Mouse (Mus musculus) bone marrow macrophage, adult 2 months (primary cell): ENCODE data around the gene Sult1e1. TPM values are rescaled to one million over a fixed set of nuclear protein-coding genes. Genes with fewer than 3 reads are reported as not detected.

ENCODE experiments used
- H3K27ac ChIP-seq: 2 replicates; pipeline ENCODE4 v1.5.1; 2012; ENCODE audit warnings: low read depth, low read length; ENCODE audit not compliant: insufficient read depth
- H3K4me1 ChIP-seq: 2 replicates; pipeline ENCODE4 v1.6.1; 2012; ENCODE audit warnings: low read length; ENCODE audit not compliant: control insufficient read depth, insufficient read depth
- H3K4me3 ChIP-seq: 2 replicates; pipeline ENCODE4 v1.5.1; 2012; ENCODE audit warnings: mild to moderate bottlenecking, low read length, moderate library complexity; ENCODE audit not compliant: insufficient read depth
- CTCF ChIP-seq: IDR thresholded peaks from 2 replicates; pipeline ENCODE4 v1.5.1; 2012; ENCODE audit warnings: low read depth, mild to moderate bottlenecking, low read length, moderate library complexity
- POLR2A ChIP-seq: IDR thresholded peaks from 2 replicates; pipeline ENCODE4 v1.6.1; 2012; ENCODE audit warnings: mild to moderate bottlenecking, low read depth, low read length, borderline replicate concordance
- polyA plus RNA-seq: library from polyadenylated mRNA; stranded (reverse); fragments of >200 nt; gene quantifications from 2 replicates; pipeline ENCODE4 v1.2.4, GENCODE M21; 2012; ENCODE audit not compliant: missing spikeins, insufficient read depth, insufficient read length

Sult1e1 gene
- polyA plus RNA-seq, 1 experiment, result not detected

DNA sequence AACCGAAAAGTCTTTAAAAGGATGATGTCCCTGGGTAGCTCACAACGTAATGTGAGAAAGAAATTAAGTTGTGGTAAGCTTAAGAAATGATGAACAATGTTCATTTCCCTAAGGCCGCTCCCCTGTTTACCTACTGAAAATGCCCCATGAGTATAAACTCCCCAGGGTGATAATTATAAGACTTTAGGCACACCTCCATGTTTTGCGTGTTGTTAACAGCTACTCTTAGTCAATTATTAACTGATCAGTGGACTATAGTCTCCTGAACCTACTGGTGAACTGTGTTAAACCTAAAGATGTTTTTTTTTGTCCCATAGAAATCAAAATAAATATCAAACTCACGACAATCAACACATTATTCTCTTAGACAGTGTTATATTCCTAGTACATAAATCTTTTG lies 22.5 kb downstream of the Sult1e1 start, which contains the start of gene Sult1d1:
Gene Sult1d1, minus strand, starts transcription at position 183 of the 400 bp plus-strand sequence.
- TF ChIP-seq POLR2A (no peak), CTCF (no peak)
- no peak within 1 kb of the TSS for H3K4me3 ChIP-seq
- no peaks in the 10 kb centered on the region for H3K4me1 ChIP-seq
- H3K27ac ChIP-seq, result no peak within 1 kb of the TSS

DNA sequence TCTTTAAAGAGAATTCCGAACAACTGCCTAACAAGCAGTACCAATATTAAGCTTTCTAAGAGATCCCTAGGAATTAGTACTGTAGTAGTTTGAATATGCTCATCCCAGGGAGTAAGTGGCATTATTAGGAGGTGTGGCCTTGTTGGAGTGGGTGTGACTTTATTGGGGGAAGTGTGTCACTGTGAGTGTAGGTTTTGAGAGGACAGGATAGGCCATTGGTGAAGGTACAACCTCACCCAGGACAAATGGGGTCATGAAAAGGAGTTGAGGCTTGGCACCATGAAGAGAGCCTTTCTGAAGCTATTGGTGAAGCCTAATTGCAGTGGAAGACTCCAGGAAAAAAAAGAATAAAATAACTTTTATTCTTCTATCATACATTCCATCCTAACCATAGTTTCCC lies 24.1 kb downstream of the Sult1e1 start:
- H3K27ac ChIP-seq, result no peak overlapping the region
- no peak for TF ChIP-seq POLR2A
- no peak for TF ChIP-seq CTCF
- H3K4me1 ChIP-seq, result no peaks in the 10 kb centered on the region
- no peak overlapping the region for H3K4me3 ChIP-seq

DNA sequence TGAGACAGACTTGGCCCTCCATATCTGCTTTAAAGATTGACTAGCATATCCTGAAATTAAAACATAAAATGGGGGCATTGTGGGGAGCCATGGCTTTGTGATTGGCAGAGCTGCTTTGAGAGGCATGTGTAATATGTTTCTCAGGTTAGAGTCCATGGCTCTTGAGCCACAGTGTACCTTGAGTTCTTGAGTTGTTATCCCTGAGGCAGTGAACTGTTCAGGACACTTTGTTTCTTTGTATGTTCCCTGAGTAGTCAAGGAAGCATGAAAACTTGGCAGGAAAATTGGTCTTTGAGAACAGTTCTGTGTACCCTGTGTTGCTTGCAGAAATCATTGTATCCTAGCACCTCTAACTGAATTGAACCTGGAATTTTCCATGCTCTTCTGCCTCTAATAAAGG lies 28.4 kb downstream of the Sult1e1 start:
- TF ChIP-seq CTCF, result no peak
- no peak for TF ChIP-seq POLR2A
- H3K4me1 ChIP-seq, result no peaks in the 10 kb centered on the region
- H3K27ac ChIP-seq, result no peak overlapping the region
- H3K4me3 ChIP-seq, result no peak overlapping the region

DNA sequence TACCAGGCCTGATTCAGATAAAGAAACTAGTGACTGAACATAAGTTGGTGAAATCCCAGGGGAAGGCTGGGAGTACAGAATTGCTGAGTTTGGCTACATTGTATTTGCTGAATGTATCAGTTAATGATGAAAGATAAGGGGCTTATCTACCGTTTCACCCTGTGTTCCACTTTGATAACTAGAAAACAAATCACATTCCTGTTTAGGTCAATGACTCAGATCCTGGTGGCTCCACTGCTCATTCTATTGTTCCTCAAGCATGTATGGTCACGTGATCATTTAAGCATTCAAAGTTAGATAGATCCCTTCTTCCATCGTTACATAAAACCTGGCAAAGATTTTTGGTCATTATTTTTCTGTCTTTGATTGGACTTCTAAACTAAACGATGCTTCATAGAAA lies 28.9 kb downstream of the Sult1e1 start:
- Histone ChIP-seq H3K27ac (no peak overlapping the region), H3K4me1 (no peaks in the 10 kb centered on the region), H3K4me3 (no peak overlapping the region)
- TF ChIP-seq POLR2A (no peak), CTCF (no peak)

DNA sequence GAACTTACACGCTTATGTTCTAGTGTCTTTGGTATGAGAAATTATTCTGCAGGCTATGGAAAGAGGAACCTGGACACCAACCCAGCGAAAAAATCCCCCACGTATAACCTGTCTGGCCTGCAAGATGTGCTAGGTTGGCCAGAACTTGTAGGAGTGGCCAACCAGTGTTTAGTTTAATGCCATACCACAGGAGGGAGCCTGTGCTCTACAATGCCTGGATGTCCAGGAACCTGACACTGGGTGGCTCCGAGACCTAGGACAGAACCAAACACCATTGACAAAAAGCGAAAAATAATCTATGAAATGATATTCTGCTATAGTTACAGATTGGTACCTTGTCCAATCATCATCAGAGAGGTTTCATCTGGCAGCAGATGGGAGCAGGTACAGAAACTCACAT lies 31.2 kb downstream of the Sult1e1 start:
- TF ChIP-seq POLR2A, result no peak
- no peak for TF ChIP-seq CTCF
- no peak overlapping the region for H3K4me3 ChIP-seq
- H3K4me1 ChIP-seq, result no peaks in the 10 kb centered on the region
- no peak overlapping the region for H3K27ac ChIP-seq

DNA sequence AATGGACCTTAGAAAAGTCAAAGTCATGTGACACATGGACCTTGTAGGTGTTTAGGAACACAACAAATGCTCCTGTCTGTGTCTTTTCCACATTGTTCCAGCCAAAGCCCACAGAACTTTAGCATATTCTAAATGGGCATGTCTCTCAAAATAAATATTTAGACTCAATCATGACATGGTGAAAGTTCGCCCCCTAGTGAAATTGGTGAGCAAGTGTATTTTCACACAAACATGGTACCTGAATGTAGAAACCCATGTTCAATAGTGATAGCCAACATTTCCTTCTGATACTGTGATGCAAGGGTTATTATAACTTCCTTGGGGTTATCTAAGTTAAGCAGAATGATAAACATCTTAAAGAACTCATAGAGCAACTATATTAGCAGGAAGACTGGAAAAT lies 40.5 kb downstream of the Sult1e1 start:
- TF ChIP-seq POLR2A (no peak), CTCF (no peak)
- Histone ChIP-seq H3K27ac (no peak overlapping the region), H3K4me1 (no peaks in the 10 kb centered on the region), H3K4me3 (no peak overlapping the region)

DNA sequence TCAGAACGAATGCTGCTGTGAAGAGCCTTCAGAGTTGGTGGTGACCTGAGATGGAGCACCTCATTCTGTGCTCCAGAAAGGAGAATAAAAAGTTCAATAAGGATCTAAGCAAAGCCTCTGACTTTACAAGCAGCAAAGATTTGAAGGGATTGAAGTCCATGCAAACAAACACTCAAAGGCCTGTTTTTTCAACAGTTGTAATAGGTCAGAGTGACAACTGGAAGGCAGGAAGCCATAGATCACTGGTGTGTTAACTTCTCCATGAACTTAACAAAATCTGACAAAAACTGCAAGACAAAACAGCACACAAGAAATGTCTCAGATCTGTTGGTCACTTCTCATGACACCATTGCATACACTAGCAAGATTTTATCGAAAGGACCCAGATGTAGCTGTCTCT lies 53.3 kb downstream of the Sult1e1 start, which contains the start of gene Sult1b1:
Gene Sult1b1, minus strand, starts transcription at position 85 of the 400 bp plus-strand sequence.
- no peaks in the 10 kb centered on the region for H3K4me1 ChIP-seq
- H3K4me3 ChIP-seq, result no peak within 1 kb of the TSS
- no peak for TF ChIP-seq CTCF
- no peak for TF ChIP-seq POLR2A
- no peak within 1 kb of the TSS for H3K27ac ChIP-seq

DNA sequence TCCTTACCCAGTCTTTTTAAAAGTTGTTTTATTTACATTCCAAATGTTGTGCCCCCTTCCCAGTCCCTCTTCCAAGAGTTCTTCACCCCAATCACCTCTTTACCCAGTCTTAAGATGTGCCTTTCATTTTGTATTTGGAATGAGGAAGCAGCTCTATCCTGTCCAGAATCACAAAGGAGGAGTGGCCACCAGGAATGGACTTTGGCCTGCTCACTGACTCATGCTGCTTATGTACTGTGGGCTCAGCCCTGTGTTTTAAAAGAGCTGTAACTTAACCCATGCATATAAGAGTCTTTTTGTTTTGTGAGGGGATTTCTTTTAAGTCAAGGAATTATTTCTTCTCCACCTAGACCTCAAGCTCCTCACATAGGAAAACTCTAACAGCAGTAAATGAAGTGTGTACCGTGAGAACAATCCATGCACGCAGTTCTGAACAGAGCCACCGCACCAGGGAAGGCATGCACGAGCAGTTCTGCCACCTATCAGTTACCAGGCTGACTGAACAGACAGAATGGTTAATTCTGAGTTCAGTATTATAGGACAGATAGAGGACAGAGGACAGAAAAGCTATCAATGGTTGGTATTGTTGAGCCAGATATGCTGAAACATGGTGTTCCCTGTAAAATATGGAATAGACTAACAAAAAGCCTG lies 55.3 kb downstream of the Sult1e1 start:
- H3K27ac ChIP-seq, result no peak overlapping the region
- no peak for TF ChIP-seq CTCF
- no peak for TF ChIP-seq POLR2A
- no peak overlapping the region for H3K4me3 ChIP-seq
- H3K4me1 ChIP-seq, result no peaks in the 10 kb centered on the region

DNA sequence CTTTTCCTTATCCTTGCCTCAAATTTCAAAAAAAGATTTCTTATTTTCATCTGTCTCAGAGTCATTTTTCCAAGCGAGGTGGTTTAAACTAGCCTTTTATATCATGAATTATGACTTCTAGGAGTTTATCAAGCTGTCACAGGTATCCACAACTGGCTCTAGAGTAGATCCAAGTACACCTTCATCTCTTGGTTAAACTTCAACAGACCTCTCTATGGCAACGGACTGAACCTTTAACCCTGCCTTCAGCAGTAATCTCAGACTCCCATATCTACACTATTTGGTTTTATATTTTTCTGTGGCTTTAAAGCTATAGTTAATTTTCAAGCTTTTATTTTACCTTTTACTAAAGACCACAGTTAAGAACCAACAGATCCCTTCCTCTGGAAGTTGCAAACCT lies 59.1 kb downstream of the Sult1e1 start:
- Histone ChIP-seq H3K4me3 (no peak overlapping the region), H3K27ac (no peak overlapping the region), H3K4me1 (no peaks in the 10 kb centered on the region)
- no peak for TF ChIP-seq POLR2A
- no peak for TF ChIP-seq CTCF

Other genes starting within 250 kb of the Sult1e1 start
- gene Ugt2b38, start 167.4 kb downstream of the Sult1e1 start, polyA plus RNA-seq, result not detected in 2 replicates
- not detected in 2 replicates for gene Ugt2a2, start 109.3 kb downstream of the Sult1e1 start, polyA plus RNA-seq
- not detected in 2 replicates for gene Gm43638, start 104.8 kb downstream of the Sult1e1 start, polyA plus RNA-seq
- not detected in 2 replicates for gene Ugt2a1, start 100.7 kb downstream of the Sult1e1 start, polyA plus RNA-seq
- not detected in 2 replicates for gene Sult1b1, start 53.4 kb downstream of the Sult1e1 start, polyA plus RNA-seq
- gene Sult1d1, start 22.6 kb downstream of the Sult1e1 start, polyA plus RNA-seq, result not detected in 2 replicates
- not detected in 2 replicates for gene Csn1s1, start 74.6 kb upstream of the Sult1e1 start, polyA plus RNA-seq
- gene Csn2, start 108.0 kb upstream of the Sult1e1 start, polyA plus RNA-seq, result not detected in 2 replicates
- not detected in 2 replicates for gene Csn1s2a, start 183.0 kb upstream of the Sult1e1 start, polyA plus RNA-seq
- not detected in 2 replicates for gene Csn1s2b, start 216.5 kb upstream of the Sult1e1 start, polyA plus RNA-seq
- not detected in 2 replicates for gene Prr27, start 234.1 kb upstream of the Sult1e1 start, polyA plus RNA-seq